Mouse (Mus musculus) MEL (cell line): ENCODE results near the gene 8030411F24Rik.

ENCODE experiments used
- CTCF ChIP-seq, 3 experiments: IDR thresholded peaks in 2 of 3; conservative IDR thresholded peaks in 1 of 3; 2 replicates each; pipeline ENCODE4 v1.5.1; 2011 to 2012; ENCODE audit warnings: low read length in 3 of 3, low read depth in 2 of 3, mild to moderate bottlenecking in 2 of 3, improper control_type of control experiment in 1 of 3, inconsistent platforms in 1 of 3, mixed read lengths in 1 of 3, moderate library complexity in 1 of 3; ENCODE audit not compliant: control insufficient read depth in 1 of 3, insufficient read depth in 1 of 3, poor library complexity in 1 of 3, severe bottlenecking in 1 of 3
- MAX ChIP-seq: IDR thresholded peaks from 2 replicates; pipeline ENCODE4 v1.6.1; 2011; ENCODE audit warnings: low read length, improper control_type of control experiment
- MEF2A ChIP-seq: IDR thresholded peaks from 2 replicates; pipeline ENCODE4 v1.6.1; 2014; ENCODE audit warnings: low read depth, mild to moderate bottlenecking, inconsistent platforms, low read length, improper control_type of control experiment; ENCODE audit not compliant: poor library complexity, insufficient replicate concordance, severe bottlenecking; ENCODE audit errors: extremely low read depth
- MYB ChIP-seq: IDR thresholded peaks from 2 replicates; pipeline ENCODE4 v1.6.1; 2011; ENCODE audit warnings: mild to moderate bottlenecking, low read depth, low read length, improper control_type of control experiment
- POLR2A ChIP-seq, 2 experiments: IDR thresholded peaks; 2 replicates each; pipeline ENCODE4 v1.6.1; 2011 to 2012; ENCODE audit warnings: low read length in 2 of 2, mild to moderate bottlenecking in 2 of 2, control low read depth in 1 of 2, improper control_type of control experiment in 1 of 2, low read depth in 1 of 2, moderate library complexity in 1 of 2; ENCODE audit not compliant: control insufficient read depth in 1 of 2, insufficient read depth in 1 of 2, poor library complexity in 1 of 2
- SMC3 ChIP-seq: IDR thresholded peaks from 2 replicates; pipeline ENCODE4 v1.6.1; 2011; ENCODE audit warnings: low read depth, low read length, improper control_type of control experiment
- TCF12 ChIP-seq: IDR thresholded peaks from 2 replicates; pipeline ENCODE4 v1.6.1; 2014; ENCODE audit warnings: low read depth, mild to moderate bottlenecking, inconsistent platforms, low read length, improper control_type of control experiment, moderate library complexity
- USF1 ChIP-seq: IDR thresholded peaks from 2 replicates; pipeline ENCODE4 v1.6.1; 2014; ENCODE audit warnings: low read depth, mild to moderate bottlenecking, inconsistent platforms, low read length, improper control_type of control experiment, moderate library complexity
- ZMIZ1 ChIP-seq: IDR thresholded peaks from 2 replicates; pipeline ENCODE4 v1.6.1; 2012; ENCODE audit warnings: low read depth, mild to moderate bottlenecking, inconsistent platforms, low read length, improper control_type of control experiment, moderate library complexity

- TF ChIP-seq MAX (no peak), CTCF (IDR thresholded peaks at IDR 0.05 in 2 of 3, conservative IDR thresholded peaks at IDR 0.05 in 1 of 3; ENCODE audit: control insufficient read depth in 1 of 3, insufficient read depth in 1 of 3, low read depth in 2 of 3, low read length in 3 of 3, poor library complexity in 1 of 3, severe bottlenecking in 1 of 3) (no peak), USF1 (no peak), SMC3 (no peak), MEF2A (no peak), ZMIZ1 (no peak), TCF12 (no peak), POLR2A (IDR thresholded peaks at IDR 0.05; ENCODE audit: control insufficient read depth in 1 of 2, insufficient read depth in 1 of 2, low read depth in 1 of 2, low read length in 2 of 2, poor library complexity in 1 of 2) (no peak), MYB (no peak)
These were observed 7.3 kb downstream of the 8030411F24Rik start, which contains the start of gene Cst12 for GRCm38 (mm10) chr2:148789142-148789541.
